Mouse (Mus musculus): ENCODE data around the gene Mapre1.

GRCm38 (mm10) chr2:153762121-153762520 lies 21.0 kb downstream of the Mapre1 start:
- no peak for TF ChIP-seq CTCF (IDR thresholded peaks at IDR 0.05)
- TF ChIP-seq EP300 (IDR thresholded peaks at IDR 0.05), result no peak
